Mouse (Mus musculus): Measurements from ENCODE around the gene Kcng1. TPM values are rescaled to one million over a fixed set of nuclear protein-coding genes. Genes with fewer than 3 reads are reported as not detected.

Kcng1 gene
- total RNA-seq, 1 experiment: 1.3 TPM

DNA sequence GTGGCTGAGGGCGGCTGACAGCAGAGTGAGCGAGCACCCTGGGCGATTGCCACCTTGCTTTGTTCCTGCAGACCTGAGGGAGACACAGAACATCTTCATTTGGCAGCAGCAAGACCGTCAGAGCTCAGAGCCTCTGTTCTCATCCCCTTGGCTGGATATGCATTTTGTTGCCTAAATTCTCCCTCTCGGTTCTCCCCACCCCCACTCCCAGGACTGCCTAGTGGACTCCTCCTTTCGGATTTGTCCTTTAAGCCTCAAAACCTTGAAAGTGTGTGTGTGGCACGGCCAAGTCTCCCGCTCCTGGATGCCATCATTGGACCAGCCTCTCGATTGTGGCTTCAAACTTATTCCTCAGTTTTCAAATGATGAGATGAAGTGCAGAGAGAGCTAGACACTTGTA lies 7.5 kb upstream of the Kcng1 start:
- peaks cover 0 to 5% of the 10 kb centered on the region in 2 experiments; a peak in 1 of 4 replicates for H3K4me1 ChIP-seq (ENCODE audit: control insufficient read depth in 2 of 2, insufficient read depth in 2 of 2, low read length in 2 of 2, poor library complexity in 1 of 2)
- in situ Hi-C loops (cut with MboI; ENCODE audit: low sequenced_read_pairs in 2 of 2, unreplicated experiment in 2 of 2): no loop called here
- no peaks in the 10 kb centered on the region for H3K9me3 ChIP-seq (ENCODE audit: control insufficient read depth, insufficient read depth, low read depth, low read length)
- peak overlapping the region in 1 of 2 experiments; percentile 1; a peak in 1 of 4 replicates for H3K4me3 ChIP-seq (ENCODE audit: insufficient read depth in 1 of 2, low read depth in 1 of 2, low read length in 2 of 2, poor library complexity in 1 of 2, severe bottlenecking in 1 of 2)
- no peak overlapping the region for H3K27ac ChIP-seq (ENCODE audit: insufficient read depth, low read depth, low read length, poor library complexity, severe bottlenecking)
- H3K9ac ChIP-seq (ENCODE audit: insufficient read depth, low read depth, low read length, poor library complexity, severe bottlenecking): no peak overlapping the region
- DNase-seq (ENCODE audit: low read depth, low spot score): no peak
- no peaks in the 10 kb centered on the region for H3K36me3 ChIP-seq (ENCODE audit: control insufficient read depth, insufficient read depth, low read length, poor library complexity, severe bottlenecking)
- no peak for TF ChIP-seq ZNF384 (IDR thresholded peaks at IDR 0.05; ENCODE audit: low read depth, low read length)
- no peak for TF ChIP-seq ZC3H11A (IDR thresholded peaks at IDR 0.05; ENCODE audit: borderline replicate concordance, low read depth, low read length)
- TF ChIP-seq CHD2 (IDR thresholded peaks at IDR 0.05; ENCODE audit: low read depth, low read length): no peak
- no peak for TF ChIP-seq HCFC1 (IDR thresholded peaks at IDR 0.05; ENCODE audit: borderline replicate concordance, insufficient read depth, low read length)
- TF ChIP-seq MAFK (IDR thresholded peaks at IDR 0.05; ENCODE audit: insufficient read depth, low read depth, low read length): no peak

DNA sequence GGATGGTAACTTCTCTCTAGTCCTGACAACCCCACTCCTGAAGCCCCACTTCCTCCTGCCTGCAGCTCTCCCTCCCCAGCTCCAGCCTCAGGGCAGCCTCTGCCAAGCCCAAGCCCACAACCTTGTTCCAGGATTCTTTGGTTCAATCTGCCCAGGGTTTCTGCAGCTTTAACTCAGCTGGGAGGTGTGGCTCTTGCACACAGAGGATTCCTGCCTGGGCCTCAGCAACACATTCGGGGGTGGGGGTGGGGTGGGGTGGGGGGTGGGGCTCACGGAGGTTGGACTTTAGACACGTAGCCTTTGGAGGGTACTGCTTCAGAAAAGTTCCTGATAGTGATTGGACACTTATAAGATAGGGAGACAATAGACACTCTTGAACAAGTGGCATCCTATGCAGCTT lies 5.5 kb upstream of the Kcng1 start:
- Histone ChIP-seq H3K27ac (ENCODE audit: insufficient read depth, low read depth, low read length, poor library complexity, severe bottlenecking) (no peak overlapping the region), H3K9ac (ENCODE audit: insufficient read depth, low read depth, low read length, poor library complexity, severe bottlenecking) (no peak overlapping the region), H3K36me3 (ENCODE audit: control insufficient read depth, insufficient read depth, low read length, poor library complexity, severe bottlenecking) (no peaks in the 10 kb centered on the region), H3K9me3 (ENCODE audit: control insufficient read depth, insufficient read depth, low read depth, low read length) (no peaks in the 10 kb centered on the region), H3K4me3 (ENCODE audit: insufficient read depth in 1 of 2, low read depth in 1 of 2, low read length in 2 of 2, poor library complexity in 1 of 2, severe bottlenecking in 1 of 2) (no peak overlapping the region), H3K4me1 (ENCODE audit: control insufficient read depth in 2 of 2, insufficient read depth in 2 of 2, low read length in 2 of 2, poor library complexity in 1 of 2) (peaks cover 0 to 10% of the 10 kb centered on the region in 2 experiments; a peak in 2 of 4 replicates)
- in situ Hi-C loops (cut with MboI; ENCODE audit: low sequenced_read_pairs in 2 of 2, unreplicated experiment in 2 of 2): no loop called here
- DNase-seq (ENCODE audit: low read depth, low spot score): no peak
- TF ChIP-seq HCFC1 (IDR thresholded peaks at IDR 0.05; ENCODE audit: borderline replicate concordance, insufficient read depth, low read length) (no peak), MAFK (IDR thresholded peaks at IDR 0.05; ENCODE audit: insufficient read depth, low read depth, low read length) (no peak), CHD2 (IDR thresholded peaks at IDR 0.05; ENCODE audit: low read depth, low read length) (no peak), ZNF384 (IDR thresholded peaks at IDR 0.05; ENCODE audit: low read depth, low read length) (no peak), ZC3H11A (IDR thresholded peaks at IDR 0.05; ENCODE audit: borderline replicate concordance, low read depth, low read length) (no peak)

- no peak for DNase-seq (ENCODE audit: low read depth, low spot score)
- Histone ChIP-seq H3K9ac (ENCODE audit: insufficient read depth, low read depth, low read length, poor library complexity, severe bottlenecking) (no peak overlapping the region), H3K27ac (ENCODE audit: insufficient read depth, low read depth, low read length, poor library complexity, severe bottlenecking) (no peak overlapping the region), H3K9me3 (ENCODE audit: control insufficient read depth, insufficient read depth, low read depth, low read length) (no peaks in the 10 kb centered on the region), H3K36me3 (ENCODE audit: control insufficient read depth, insufficient read depth, low read length, poor library complexity, severe bottlenecking) (no peaks in the 10 kb centered on the region), H3K4me3 (ENCODE audit: insufficient read depth in 1 of 2, low read depth in 1 of 2, low read length in 2 of 2, poor library complexity in 1 of 2, severe bottlenecking in 1 of 2) (no peak overlapping the region), H3K4me1 (ENCODE audit: control insufficient read depth in 2 of 2, insufficient read depth in 2 of 2, low read length in 2 of 2, poor library complexity in 1 of 2) (peaks cover 0 to 17% of the 10 kb centered on the region in 2 experiments; a peak in 2 of 4 replicates)
- TF ChIP-seq HCFC1 (IDR thresholded peaks at IDR 0.05; ENCODE audit: borderline replicate concordance, insufficient read depth, low read length) (no peak), CHD2 (IDR thresholded peaks at IDR 0.05; ENCODE audit: low read depth, low read length) (no peak), ZNF384 (IDR thresholded peaks at IDR 0.05; ENCODE audit: low read depth, low read length) (no peak), MAFK (IDR thresholded peaks at IDR 0.05; ENCODE audit: insufficient read depth, low read depth, low read length) (no peak), ZC3H11A (IDR thresholded peaks at IDR 0.05; ENCODE audit: borderline replicate concordance, low read depth, low read length) (no peak)
- in situ Hi-C loops (cut with MboI; ENCODE audit: low sequenced_read_pairs in 2 of 2, unreplicated experiment in 2 of 2): no loop called here
These were observed 3.6 kb upstream of the Kcng1 start for GRCm38 (mm10) chr2:168285143-168285542.

DNA sequence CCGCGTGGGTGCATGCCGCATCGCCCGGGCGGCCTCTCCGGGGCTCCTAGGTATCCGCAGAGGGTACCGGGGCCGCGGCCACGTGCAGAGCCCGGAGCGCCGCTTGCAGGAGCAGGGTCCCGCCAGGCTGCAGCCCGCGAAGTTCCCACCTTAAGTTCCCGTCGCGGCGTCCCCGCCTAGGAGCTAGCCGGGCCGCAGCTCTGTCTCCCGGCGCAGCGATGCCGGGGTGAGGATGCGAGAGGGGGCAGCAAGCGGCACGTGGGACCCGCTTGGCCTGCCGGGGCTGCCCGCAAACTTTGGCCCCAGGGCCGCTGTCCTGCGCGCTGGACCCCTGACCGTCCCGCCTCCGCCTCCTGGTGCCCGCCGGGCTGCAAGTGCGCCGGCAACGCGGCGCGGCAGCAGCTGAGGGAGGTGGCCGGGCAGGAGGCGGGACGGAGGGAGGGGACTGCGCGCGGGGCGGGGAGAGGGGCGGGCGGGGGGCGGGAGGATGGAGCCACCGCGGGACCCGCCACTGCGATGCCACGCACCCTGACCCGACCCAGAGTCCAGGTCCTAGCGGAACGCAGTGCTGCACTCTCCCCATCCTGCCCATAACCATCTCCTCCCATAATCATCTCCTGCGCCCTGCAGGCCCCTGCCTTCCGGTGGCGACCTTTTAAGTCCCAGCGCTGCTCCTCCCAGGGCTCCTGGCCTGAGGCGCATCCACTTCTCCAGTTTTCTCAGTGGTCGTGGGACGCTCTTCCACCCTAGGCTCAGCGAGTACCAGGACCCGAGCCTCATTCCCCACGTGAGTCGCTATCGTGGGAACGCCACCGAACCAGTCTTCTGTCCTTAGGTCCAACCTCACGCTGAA lies 581 bp downstream of the Kcng1 start:
- TF ChIP-seq CHD2 (IDR thresholded peaks at IDR 0.05; ENCODE audit: low read depth, low read length) (no peak), ZNF384 (IDR thresholded peaks at IDR 0.05; ENCODE audit: low read depth, low read length) (no peak), MAFK (IDR thresholded peaks at IDR 0.05; ENCODE audit: insufficient read depth, low read depth, low read length) (no peak), HCFC1 (IDR thresholded peaks at IDR 0.05; ENCODE audit: borderline replicate concordance, insufficient read depth, low read length) (no peak), ZC3H11A (IDR thresholded peaks at IDR 0.05; ENCODE audit: borderline replicate concordance, low read depth, low read length) (no peak)
- in situ Hi-C loops (cut with MboI; ENCODE audit: low sequenced_read_pairs in 2 of 2, unreplicated experiment in 2 of 2): no loop called here
- Histone ChIP-seq H3K4me1 (ENCODE audit: control insufficient read depth in 2 of 2, insufficient read depth in 2 of 2, low read length in 2 of 2, poor library complexity in 1 of 2) (peaks cover 0 to 14% of the 10 kb centered on the region in 2 experiments; a peak in 2 of 4 replicates), H3K36me3 (ENCODE audit: control insufficient read depth, insufficient read depth, low read length, poor library complexity, severe bottlenecking) (no peaks in the 10 kb centered on the region), H3K27ac (ENCODE audit: insufficient read depth, low read depth, low read length, poor library complexity, severe bottlenecking) (no peak overlapping the region), H3K9me3 (ENCODE audit: control insufficient read depth, insufficient read depth, low read depth, low read length) (no peaks in the 10 kb centered on the region), H3K9ac (ENCODE audit: insufficient read depth, low read depth, low read length, poor library complexity, severe bottlenecking) (peak overlapping the region; percentile 66), H3K4me3 (ENCODE audit: insufficient read depth in 1 of 2, low read depth in 1 of 2, low read length in 2 of 2, poor library complexity in 1 of 2, severe bottlenecking in 1 of 2) (peak overlapping the region; percentile 56 to 91)
- DNase-seq (ENCODE audit: low read depth, low spot score): no peak

Measured in ES-E14 (cell line).